Mouse (Mus musculus): ENCODE results near the gene Fmo3. TPM values are rescaled to one million over a fixed set of nuclear protein-coding genes. Genes with fewer than 3 reads are reported as not detected.

The Fmo3 gene
- total RNA-seq (2017) = not detected in 2 replicates

GRCm38 (mm10) chr1:162984428-162984827 lies at the start of gene Fmo3:
Gene Fmo3 (minus strand): TSS chr1:162984528.
- no peak for ATAC-seq (ENCODE audit: extremely low read depth, insufficient number of reproducible peaks, low FRiP score, poor library complexity, severe bottlenecking)

DNA sequence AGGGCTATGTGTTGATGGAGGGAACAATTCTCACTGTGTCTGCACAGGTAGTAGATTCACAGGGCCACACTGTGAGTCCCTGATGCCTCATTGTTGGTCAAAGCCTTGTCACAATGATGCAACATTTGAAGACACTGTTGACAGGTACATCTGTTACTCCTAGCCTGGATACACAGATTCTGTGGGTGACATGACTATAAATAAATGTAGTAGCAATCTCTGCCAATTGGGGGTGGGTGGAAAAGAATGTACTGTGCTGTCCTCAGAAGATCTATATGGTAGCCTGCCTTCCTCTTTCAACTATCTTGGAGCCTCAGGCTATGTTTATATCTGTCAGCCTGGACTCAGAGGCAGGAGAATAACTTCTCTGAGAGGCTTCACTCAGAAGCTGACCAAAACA lies 38.7 kb upstream of the Fmo3 start:
- no peak for ATAC-seq (ENCODE audit: extremely low read depth, insufficient number of reproducible peaks, low FRiP score, poor library complexity, severe bottlenecking)

DNA sequence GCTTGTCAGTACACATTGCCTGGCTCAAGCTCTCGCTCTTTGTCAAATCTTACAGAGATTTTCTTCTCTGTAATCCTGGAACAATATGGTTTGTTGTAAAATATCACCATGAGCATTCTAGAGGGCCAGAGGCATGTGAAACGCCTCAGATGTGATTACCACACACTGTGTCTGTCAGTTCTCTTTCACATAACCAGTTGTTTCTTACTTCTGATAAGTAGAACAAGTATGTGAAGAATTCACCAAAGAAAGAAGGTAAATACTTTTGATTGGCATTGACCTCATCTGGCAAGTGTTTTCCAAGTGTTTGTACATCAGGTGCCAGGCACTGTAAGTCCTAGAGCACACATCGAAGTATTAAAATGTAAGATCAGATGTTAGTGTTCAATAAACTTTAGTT lies 24.9 kb upstream of the Fmo3 start:
- ATAC-seq (ENCODE audit: extremely low read depth, insufficient number of reproducible peaks, low FRiP score, poor library complexity, severe bottlenecking) = no peak

DNA sequence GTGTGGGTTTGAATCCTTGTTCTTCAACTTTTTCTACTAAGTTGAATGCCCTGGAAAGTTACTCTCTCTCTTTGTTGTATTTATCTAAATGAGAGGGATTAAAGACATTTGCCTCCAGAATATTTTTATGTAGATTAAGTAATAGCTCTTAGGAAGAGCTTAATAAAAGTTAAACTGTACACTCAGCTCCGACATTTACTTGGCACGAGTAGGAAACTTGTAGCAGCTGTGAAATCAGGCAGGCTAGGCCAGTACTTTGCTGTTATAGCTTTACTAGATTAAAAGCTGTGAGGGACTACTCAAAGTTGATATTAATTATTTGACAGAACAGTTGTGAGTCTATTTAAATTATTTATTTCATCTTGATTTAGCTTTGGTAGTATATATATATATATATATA lies 19.2 kb upstream of the Fmo3 start:
- ATAC-seq (ENCODE audit: extremely low read depth, insufficient number of reproducible peaks, low FRiP score, poor library complexity, severe bottlenecking) = no peak

- no peak for ATAC-seq (ENCODE audit: extremely low read depth, insufficient number of reproducible peaks, low FRiP score, poor library complexity, severe bottlenecking)
These were observed 17.0 kb upstream of the Fmo3 start for GRCm38 (mm10) chr1:163001271-163001829.

GRCm38 (mm10) chr1:162987546-162987945 lies 3.2 kb upstream of the Fmo3 start:
- no peak for ATAC-seq (ENCODE audit: extremely low read depth, insufficient number of reproducible peaks, low FRiP score, poor library complexity, severe bottlenecking)

GRCm38 (mm10) chr1:162986777-162987176 lies 2.4 kb upstream of the Fmo3 start:
- ATAC-seq (ENCODE audit: extremely low read depth, insufficient number of reproducible peaks, low FRiP score, poor library complexity, severe bottlenecking) = no peak

- ATAC-seq (ENCODE audit: extremely low read depth, insufficient number of reproducible peaks, low FRiP score, poor library complexity, severe bottlenecking) = no peak
These were observed 1.9 kb upstream of the Fmo3 start for GRCm38 (mm10) chr1:162986121-162986748.

DNA sequence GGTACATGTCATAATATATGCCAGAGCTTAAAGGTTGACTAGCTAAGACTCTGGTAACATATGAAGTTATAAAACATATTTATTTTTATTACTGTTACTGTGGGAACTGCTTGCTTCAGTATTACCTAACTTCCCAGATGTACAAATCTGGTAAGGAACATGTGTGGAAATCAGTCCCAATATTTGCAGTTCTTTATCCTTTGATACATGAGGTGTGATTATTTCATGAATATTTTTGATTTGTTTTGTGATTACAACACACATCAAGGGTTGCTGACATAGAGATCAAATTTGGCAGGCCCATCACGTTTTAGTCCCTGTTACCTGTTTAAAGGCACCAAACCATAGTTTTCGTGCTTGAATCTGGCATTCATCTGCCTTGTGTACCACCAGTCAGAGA lies 20.8 kb downstream of the Fmo3 start:
- no peak for ATAC-seq (ENCODE audit: extremely low read depth, insufficient number of reproducible peaks, low FRiP score, poor library complexity, severe bottlenecking)

DNA sequence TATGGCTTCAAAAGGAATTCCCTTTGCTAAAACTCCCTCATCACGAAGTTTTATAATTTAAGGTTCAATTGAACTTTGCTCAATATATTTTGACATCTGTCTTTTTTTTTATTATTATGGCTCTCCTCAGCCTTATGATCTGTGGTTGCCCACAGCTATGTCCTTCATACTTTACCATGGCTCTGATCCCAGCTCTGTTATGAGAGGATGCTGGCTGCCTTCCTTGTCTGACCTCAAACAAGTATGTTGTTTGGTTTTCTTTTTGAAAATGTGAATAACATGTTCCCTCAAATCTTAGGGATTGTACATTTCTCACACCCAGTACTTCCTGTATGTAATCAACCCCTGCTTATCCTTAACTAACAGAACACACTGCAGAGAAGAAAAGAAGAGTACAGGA lies 26.9 kb downstream of the Fmo3 start:
- ATAC-seq (ENCODE audit: extremely low read depth, insufficient number of reproducible peaks, low FRiP score, poor library complexity, severe bottlenecking) = no peak

- ATAC-seq (ENCODE audit: extremely low read depth, insufficient number of reproducible peaks, low FRiP score, poor library complexity, severe bottlenecking) = no peak
These were observed 31.2 kb downstream of the Fmo3 start for GRCm38 (mm10) chr1:162953079-162953478.

DNA sequence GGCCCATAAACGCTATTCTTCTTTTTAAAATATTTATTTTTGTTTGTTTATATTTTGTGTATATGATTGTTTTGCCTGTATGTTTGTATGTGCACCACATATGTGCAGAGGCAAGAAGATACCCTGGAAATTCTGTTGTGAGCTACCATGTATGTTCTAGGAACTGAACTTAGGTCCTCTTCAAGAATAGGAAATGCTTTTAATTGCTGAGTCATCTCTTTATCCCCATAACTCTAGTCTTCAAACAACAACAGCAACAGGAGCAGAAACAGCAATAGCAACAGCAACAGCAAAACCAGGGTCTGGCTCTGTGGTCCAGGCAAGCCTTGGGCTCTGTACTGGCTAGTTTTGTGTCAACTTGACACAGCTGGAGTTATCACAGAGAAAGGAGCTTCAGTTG lies 34.6 kb downstream of the Fmo3 start:
- no peak for ATAC-seq (ENCODE audit: extremely low read depth, insufficient number of reproducible peaks, low FRiP score, poor library complexity, severe bottlenecking)

DNA sequence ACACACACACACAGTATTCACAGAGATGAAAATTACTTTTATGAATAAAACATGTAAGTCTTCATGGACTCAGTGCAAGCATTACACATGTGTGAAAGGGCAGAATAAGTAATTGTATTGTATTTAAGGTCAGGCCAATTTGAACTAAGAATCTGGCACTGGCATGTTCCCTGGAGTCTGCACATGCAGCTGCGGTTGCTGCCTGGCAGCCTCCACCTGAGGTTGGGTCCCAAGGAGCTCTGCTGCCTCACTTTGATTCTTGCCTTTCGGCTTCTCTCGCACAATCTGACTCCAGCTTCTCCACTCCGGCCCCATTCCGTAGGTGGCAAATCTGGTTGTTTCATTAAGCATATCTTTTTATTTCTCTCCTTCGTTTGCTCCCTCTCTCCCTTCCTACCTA lies 36.4 kb downstream of the Fmo3 start:
- no peak for ATAC-seq (ENCODE audit: extremely low read depth, insufficient number of reproducible peaks, low FRiP score, poor library complexity, severe bottlenecking)

DNA sequence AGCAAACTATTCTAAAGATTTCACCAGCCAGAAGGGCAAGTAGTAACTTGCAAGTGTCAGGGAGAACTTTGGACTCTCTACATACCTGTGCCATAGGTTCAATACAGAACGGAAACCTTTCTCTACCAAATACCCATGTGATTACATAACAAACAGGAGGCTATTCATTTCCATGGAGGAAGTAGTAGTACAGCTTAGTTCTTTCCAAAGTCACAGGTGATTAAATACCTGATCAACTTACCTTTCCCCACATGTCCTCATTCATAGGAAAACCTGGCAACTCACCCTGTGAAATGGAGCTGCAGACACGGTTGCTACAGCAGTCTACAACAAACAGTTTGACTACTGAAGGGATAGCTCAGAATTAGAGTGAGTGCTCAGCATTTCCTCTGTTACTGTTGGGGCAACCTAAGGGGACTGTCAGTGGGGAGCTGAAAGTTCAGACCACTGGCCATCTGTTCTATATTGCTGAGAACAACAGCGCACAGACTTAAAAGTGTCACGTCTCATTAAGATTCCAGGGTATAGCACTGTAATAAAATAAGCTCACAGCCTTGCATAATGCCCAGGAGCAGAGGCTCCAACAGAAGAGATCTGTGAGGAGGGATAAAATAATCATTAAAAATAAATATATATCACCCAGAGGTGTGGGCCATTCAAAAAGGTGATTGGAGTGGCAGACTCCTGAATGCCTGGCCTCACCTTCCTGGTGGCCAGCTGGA lies 37.3 kb downstream of the Fmo3 start:
- no peak for ATAC-seq (ENCODE audit: extremely low read depth, insufficient number of reproducible peaks, low FRiP score, poor library complexity, severe bottlenecking)

GRCm38 (mm10) chr1:162943700-162944099 lies 40.6 kb downstream of the Fmo3 start:
- ATAC-seq (ENCODE audit: extremely low read depth, insufficient number of reproducible peaks, low FRiP score, poor library complexity, severe bottlenecking) = no peak

DNA sequence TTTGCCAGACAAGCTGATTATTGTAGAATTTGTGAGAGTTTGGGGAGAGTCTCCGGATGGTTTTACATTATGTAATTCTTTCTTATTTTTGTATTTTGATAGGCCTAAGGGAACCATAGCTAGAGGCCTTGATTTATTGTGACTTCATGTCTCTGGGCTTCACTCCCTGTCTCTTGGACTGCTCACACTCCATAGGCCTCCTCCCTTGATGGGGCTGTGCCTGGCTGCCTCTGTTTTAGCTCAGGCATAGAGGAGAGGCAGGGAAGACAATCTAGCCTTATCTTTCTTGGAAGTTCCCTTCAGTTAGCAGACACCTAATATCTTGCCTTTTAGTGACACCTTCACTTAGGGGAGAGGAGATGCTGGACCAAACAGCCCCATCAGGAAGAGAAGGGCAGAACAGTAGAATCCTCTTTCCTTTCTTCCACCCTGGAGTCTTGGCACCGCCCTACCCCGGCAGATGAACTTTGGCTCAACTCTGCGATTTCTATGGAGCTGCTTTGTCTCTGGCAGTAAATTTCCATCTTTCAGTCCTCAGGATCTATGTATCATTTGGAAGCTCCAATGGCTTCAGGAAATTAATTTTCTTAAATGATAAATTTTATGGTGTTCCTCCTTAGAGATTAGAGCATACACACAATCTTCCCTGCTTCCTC lies 45.5 kb downstream of the Fmo3 start:
- no peak for ATAC-seq (ENCODE audit: extremely low read depth, insufficient number of reproducible peaks, low FRiP score, poor library complexity, severe bottlenecking)

DNA sequence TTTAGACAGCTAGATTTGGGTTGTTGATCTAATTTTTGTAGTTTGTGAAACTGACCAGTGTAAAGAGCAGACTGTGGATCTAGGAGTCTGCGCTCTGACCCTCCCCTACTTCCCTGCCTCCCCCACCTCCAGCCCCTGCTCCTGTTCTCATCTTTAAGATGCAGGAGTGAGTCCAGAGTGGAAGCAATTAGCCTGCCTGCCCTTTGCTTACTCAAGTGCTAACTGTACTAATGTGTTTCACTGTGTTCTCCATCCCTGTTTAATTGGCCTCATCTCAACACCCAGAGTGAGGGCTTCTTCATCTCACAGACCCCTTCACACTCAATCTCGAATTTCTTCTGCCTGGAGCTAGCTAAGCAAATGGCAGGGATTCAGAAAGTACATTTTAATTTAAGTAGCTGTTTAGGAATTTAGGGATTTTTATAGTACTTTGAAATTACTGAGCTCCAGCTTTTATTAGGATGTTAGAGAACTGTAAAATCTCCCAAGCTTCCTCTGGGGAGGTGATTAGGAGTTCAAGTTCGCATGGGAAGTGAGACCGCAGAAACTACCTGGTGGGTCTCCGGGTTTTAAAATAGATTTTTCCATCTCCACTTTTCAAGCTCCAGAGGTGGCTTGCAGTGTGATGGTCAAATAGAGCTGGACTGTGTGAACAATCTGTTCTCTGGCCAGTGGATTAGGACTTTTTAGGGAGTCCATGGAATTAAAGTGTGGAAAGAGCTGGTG lies 46.2 kb downstream of the Fmo3 start:
- ATAC-seq (ENCODE audit: extremely low read depth, insufficient number of reproducible peaks, low FRiP score, poor library complexity, severe bottlenecking) = no peak

DNA sequence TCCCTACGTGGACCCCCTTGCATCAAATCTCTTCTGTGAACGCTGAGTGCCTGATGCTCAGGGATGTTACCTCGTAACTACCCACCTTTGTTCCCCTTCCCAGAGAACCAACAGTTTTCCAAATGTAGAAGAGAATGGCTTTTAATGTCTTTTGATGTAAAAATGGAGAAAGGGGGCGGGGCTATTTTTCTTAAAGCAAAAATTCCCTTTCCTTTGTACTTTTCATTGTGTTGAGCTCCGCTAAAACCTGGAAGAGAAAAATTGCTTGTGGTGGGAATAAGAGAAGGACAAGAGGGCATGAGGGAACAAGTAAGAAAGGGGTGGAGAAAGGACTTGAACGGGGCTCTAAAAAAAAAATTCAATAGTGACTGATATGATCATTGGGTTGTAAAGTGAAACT lies 46.9 kb downstream of the Fmo3 start, which contains the start of gene Fmo6:
TSS of gene Fmo6 (minus strand) at position 101 of the 400 bp plus-strand sequence.
- ATAC-seq (ENCODE audit: extremely low read depth, insufficient number of reproducible peaks, low FRiP score, poor library complexity, severe bottlenecking) = no peak

GRCm38 (mm10) chr1:162934374-162935012 lies 49.8 kb downstream of the Fmo3 start:
- ATAC-seq (ENCODE audit: extremely low read depth, insufficient number of reproducible peaks, low FRiP score, poor library complexity, severe bottlenecking) = no peak

All from neutrophil, adult 5-6 weeks (primary cell).